ENCODE assay signal across 16 mouse cellular contexts in the genomic region with DNA sequence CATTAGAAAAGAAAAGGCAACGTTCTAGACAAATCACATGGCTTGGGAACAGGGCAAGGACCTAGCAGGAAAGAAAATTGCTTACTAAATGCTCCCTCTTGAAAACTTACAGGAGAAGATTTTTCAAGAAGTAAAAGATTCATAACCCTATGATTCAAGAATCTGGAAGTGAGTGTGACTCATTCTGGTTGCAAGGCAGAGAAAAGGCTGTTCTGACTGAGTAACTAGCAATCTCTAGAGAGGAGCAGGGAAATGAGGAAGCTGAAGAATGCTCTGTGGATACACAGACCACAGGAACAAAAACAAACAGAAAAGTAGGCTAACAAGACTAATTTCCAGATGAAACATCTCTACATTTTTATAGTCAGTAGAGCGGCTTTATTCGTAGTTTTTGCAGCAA.
DNase-seq lines count a peak whose midpoint lies in the region; TF ChIP-seq lines count a peak whose summit lies in the region.
"Had no signal": no experiment of that assay in that cellular context is flagged by ENCODE, and none has a peak within 500 bp of the region (broad histone marks: within the 10 kb centered on the region; RNA-seq: fewer than 3 reads in every experiment).

No protein-coding gene starts in this region.

- no peaks in the 10 kb centered on the region for H3K36me3 ChIP-seq in kidney, adult 2 months (ENCODE audit: control insufficient read depth, insufficient read depth, low read length)
- H3K36me3 ChIP-seq in myocyte (ENCODE audit: control insufficient read depth, insufficient read depth): no peaks in the 10 kb centered on the region
- H3K36me3 ChIP-seq: forebrain, embryonic 10.5 days; midbrain, embryonic 10.5 days had no signal

- no peaks in the 10 kb centered on the region for H3K79me2 ChIP-seq in myocyte (ENCODE audit: control insufficient read depth, insufficient read depth)

- no peak for TF ChIP-seq CTCF in kidney, adult 2 months (conservative IDR thresholded peaks at IDR 0.05; ENCODE audit: insufficient read depth, insufficient read length, low read depth, low read length)

- H3K4me3 ChIP-seq in kidney, adult 2 months (ENCODE audit: insufficient read depth, low read depth, low read length): no peak overlapping the region
- H3K4me3 ChIP-seq in myocyte: no peak overlapping the region
- H3K4me3 ChIP-seq: forebrain, embryonic 10.5 days; midbrain, embryonic 10.5 days had no signal

- no peak overlapping the region for H3ac ChIP-seq in myocyte (ENCODE audit: control insufficient read depth, insufficient read length)

- no peaks in the 10 kb centered on the region for H3K27me3 ChIP-seq in kidney, adult 2 months (replicated peaks; ENCODE audit: control insufficient read depth, insufficient read depth, low read length)
- no peaks in the 10 kb centered on the region for H3K27me3 ChIP-seq in myocyte (ENCODE audit: control insufficient read depth, insufficient read depth, insufficient read length)

- TF ChIP-seq POLR2A in kidney, adult 2 months (IDR thresholded peaks at IDR 0.05; ENCODE audit: low read depth, low read length): no peak
- TF ChIP-seq POLR2A in myocyte (IDR thresholded peaks at IDR 0.05; ENCODE audit: insufficient read length, low read depth): no peak

- H3K4me1 ChIP-seq in kidney, adult 2 months (ENCODE audit: control insufficient read depth, insufficient read depth, low read length): no peaks in the 10 kb centered on the region; the same call in 1 of the 2 replicates
- H3K4me1 ChIP-seq: forebrain, embryonic 10.5 days; midbrain, embryonic 10.5 days had no signal

- peak; percentile 18 for DNase-seq in kidney, adult 2 months
- no peak for DNase-seq in kidney, adult 11 months
- peak; percentile 70 for DNase-seq in 416B (ENCODE audit: low read depth)
- peak; percentile 43 for DNase-seq in brain, adult 2 months (ENCODE audit: low read depth, low spot score)
- no peak for DNase-seq in urinary bladder, adult 18-20 months (ENCODE audit: low spot score in 2 of 2)
- DNase-seq in right cerebral cortex, postnatal 25 days: no peak
- DNase-seq in urinary bladder, postnatal 14 days (ENCODE audit: low spot score): no peak
- DNase-seq: adrenal gland, postnatal 14 days; cerebellum, adult 18-20 months; layer of hippocampus, adult 9-11 months; spleen, adult 18-20 months; thymus, adult 18-20 months had no signal

- 63% methylated on average over 3 of the region's 3 CpGs for WGBS in kidney, adult 2 months

- H3K4me2 ChIP-seq in myocyte (ENCODE audit: low read depth): peak overlapping the region; percentile 63
- H3K4me2 ChIP-seq: heart, embryonic 11.5 days had no signal

- H3K27ac ChIP-seq in kidney, adult 2 months (ENCODE audit: insufficient read depth, low read depth, low read length): no peak overlapping the region; the same call in 1 of the 2 replicates
- H3K27ac ChIP-seq: forebrain, embryonic 10.5 days; midbrain, embryonic 10.5 days had no signal

TF ChIP-seq in myocyte, 11 proteins besides CTCF, POLR2A, EP300 and RAD21:
- no peak for TF ChIP-seq POLR2AphosphoS2 (IDR thresholded peaks at IDR 0.05; ENCODE audit: insufficient read length, low read depth)
- TF ChIP-seq CEBPB (IDR thresholded peaks at IDR 0.05; ENCODE audit: insufficient read depth, poor library complexity, severe bottlenecking): peak; percentile 88

Comparison
In these comparisons a context has a peak if more than half of its experiments do, and no peak if none do; other contexts are left out.
1. DNase-seq: peak in kidney, adult 2 months (single experiment), 416B (single experiment) and brain, adult 2 months (single experiment); none in kidney, adult 11 months (single experiment), urinary bladder, adult 18-20 months (0 of 2), right cerebral cortex, postnatal 25 days (single experiment) and urinary bladder, postnatal 14 days (single experiment).